Mouse (Mus musculus): ENCODE results near the gene Pinlyp.
A peak's percentile ranks its signal among the peaks of the same experiment; 100 is the strongest.

DNA sequence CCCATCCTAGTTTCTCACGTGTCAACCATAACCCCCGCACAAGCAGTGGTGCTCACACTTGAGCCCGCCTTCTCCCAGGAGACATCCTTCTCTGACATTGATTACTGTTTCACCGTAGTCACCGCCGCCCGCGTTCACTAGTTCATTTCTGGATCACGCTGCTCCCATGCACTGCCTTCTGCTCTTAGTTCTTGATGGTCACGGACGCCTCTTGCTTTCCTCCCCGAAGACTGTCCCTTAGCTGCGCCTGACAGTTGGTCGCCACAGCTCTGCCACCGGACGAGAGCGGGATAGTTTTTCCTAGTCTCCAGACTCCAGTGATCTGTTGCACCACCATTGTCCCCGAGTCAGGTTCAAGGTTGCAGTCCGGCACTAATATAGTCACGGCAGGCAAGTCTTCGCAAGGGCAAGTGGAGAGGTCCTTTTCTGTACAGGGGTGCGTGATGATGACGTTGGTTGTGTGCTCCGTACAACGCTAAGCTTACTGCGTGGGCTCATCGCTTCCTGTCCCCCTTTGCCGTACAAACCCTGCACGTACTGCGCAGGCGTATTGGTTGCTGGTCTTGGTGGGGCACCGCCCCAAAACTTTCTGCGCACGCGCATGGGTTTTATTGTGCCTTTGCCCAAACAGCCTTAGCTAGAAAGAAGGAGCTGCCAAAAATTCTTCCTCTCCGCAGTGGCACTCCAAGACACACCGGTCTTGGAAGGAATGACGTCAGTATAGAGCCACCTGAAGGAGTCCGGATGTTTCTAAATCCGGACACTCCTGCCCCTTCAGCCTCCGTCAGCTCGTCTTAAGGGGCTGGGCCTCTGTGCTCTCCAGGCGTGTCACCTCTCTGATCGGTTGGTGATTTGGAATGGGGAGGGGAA is 15.6 kb downstream of the Pinlyp start, which contains the start of gene Irgq:
- TF ChIP-seq EP300 (optimal IDR thresholded peaks at IDR 0.05) (no peak), CTCF (IDR thresholded peaks at IDR 0.05; ENCODE audit: low read depth) (peak; percentile 23)
